Mouse (Mus musculus): ENCODE results near the gene Fam193b. TPM values are rescaled to one million over a fixed set of nuclear protein-coding genes. Genes with fewer than 3 reads are reported as not detected.
"Not testable (repeated sequence)": the region's sequence is repeated elsewhere in the genome, so short reads cannot be mapped to it uniquely, and the experiment has no call there.

Gene Fam193b
- polyA plus RNA-seq, 1 experiment from 2014 or later = 37.0 TPM

DNA sequence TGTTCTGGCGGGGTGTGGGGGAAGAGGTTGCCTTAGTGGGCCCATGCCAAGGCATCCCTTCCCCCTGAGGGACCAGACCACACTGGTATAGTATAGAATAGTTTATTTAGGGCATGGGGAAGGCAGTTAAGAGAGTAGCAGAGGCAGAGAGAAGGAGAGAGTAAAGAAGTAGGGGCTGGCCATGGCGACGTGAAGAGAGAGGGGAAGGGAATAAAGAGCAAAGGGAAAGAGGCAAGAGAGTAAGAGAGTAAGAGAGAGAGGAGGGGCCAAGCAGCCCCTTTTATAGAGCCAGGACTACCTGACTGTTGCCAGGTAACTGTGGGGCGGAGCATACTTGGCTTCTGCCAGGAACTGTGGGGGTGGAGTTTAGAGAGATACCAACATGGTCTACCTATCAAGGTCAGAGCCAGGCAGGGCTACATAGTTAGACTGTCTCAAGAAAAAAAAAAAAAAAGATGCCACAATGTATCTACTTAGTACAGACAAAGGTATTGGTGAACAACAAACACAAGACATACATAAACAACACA is 21.1 kb upstream of the Fam193b start:
- ATAC-seq (replicated peaks; ENCODE audit: insufficient number of reproducible peaks, low FRiP score, low TSS enrichment, low read depth) (no peak), DNase-seq (ENCODE audit: low spot score) (no peak)
- no peaks in the 10 kb centered on the region; the same call in 1 of the 2 replicates for H3K4me1 ChIP-seq (ENCODE audit: control insufficient read depth, insufficient read depth, low read length)
- peaks cover 7% of the 10 kb centered on the region for H3K36me3 ChIP-seq (replicated peaks; ENCODE audit: control insufficient read depth, insufficient read depth, low read depth, low read length)
- no peak overlapping the region for H3K27ac ChIP-seq (replicated peaks; ENCODE audit: low read depth, low read length)
- no peak overlapping the region for H3K4me2 ChIP-seq (ENCODE audit: low read depth, low read length)
- 71% methylated on average over 4 of the region's 4 CpGs for WGBS
- no peak overlapping the region for H3K9ac ChIP-seq (replicated peaks; ENCODE audit: low read length)
- H3K27me3 ChIP-seq (ENCODE audit: control insufficient read depth, insufficient read depth, low read length) = no peaks in the 10 kb centered on the region
- H3K9me3 ChIP-seq (replicated peaks; ENCODE audit: control insufficient read depth, low read length) = no peaks in the 10 kb centered on the region
- no peak overlapping the region for H3K4me3 ChIP-seq (ENCODE audit: low read depth, low read length)

DNA sequence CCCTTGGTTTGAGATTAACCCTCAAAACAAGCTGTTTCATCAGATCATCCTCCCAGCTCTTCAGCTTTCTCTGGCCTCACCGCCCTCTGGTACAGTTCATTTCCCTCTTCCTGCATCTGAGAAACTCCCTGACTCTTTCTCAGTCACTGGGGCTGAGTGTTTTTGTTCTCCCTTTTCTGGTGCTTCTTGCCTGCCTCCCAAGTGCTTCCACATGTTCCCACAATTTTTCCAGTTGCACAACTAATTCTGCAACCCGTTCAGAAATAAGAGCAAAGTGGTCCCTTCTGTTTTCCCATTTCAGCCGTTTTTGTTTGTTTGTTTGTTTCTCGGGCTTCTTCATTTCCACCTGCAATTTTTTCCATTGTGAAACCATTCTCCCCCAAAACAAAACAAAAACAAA is 7.2 kb upstream of the Fam193b start:
- Histone ChIP-seq H3K9ac (replicated peaks; ENCODE audit: low read length) (no peak overlapping the region), H3K4me3 (ENCODE audit: low read depth, low read length) (no peak overlapping the region), H3K4me2 (ENCODE audit: low read depth, low read length) (no peak overlapping the region), H3K4me1 (ENCODE audit: control insufficient read depth, insufficient read depth, low read length) (no peaks in the 10 kb centered on the region), H3K9me3 (replicated peaks; ENCODE audit: control insufficient read depth, low read length) (no peaks in the 10 kb centered on the region), H3K36me3 (replicated peaks; ENCODE audit: control insufficient read depth, insufficient read depth, low read depth, low read length) (no peaks in the 10 kb centered on the region; the same call in 1 of the 2 replicates), H3K27me3 (ENCODE audit: control insufficient read depth, insufficient read depth, low read length) (no peaks in the 10 kb centered on the region), H3K27ac (replicated peaks; ENCODE audit: low read depth, low read length) (no peak overlapping the region)
- ATAC-seq (replicated peaks; ENCODE audit: insufficient number of reproducible peaks, low FRiP score, low TSS enrichment, low read depth) (no peak), DNase-seq (ENCODE audit: low spot score) (no peak)
- WGBS = 78% methylated on average over 4 of the region's 4 CpGs

DNA sequence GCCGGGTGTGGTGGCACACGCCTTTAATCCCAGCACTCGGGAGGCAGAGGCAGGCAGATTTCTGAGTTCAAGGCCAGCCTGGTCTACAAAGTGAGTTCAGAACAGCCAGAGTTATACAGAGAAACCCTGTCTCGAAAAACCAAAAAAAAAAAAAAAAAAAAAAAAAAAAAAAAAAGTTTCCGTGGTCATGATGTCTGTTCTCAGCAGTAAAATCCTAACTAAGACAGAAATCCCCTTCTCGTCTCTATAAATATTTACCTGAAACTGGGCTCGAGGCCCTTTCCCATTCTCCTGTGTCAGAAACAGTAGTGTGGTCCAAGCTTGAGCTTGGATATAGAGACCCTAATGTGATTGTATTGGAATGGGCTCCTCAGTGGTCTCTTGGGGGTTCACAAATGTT is 6.0 kb upstream of the Fam193b start:
- H3K4me2 ChIP-seq (ENCODE audit: low read depth, low read length); H3K9ac ChIP-seq (replicated peaks; ENCODE audit: low read length); DNase-seq (ENCODE audit: low spot score); ATAC-seq (replicated peaks; ENCODE audit: insufficient number of reproducible peaks, low FRiP score, low TSS enrichment, low read depth); H3K27me3 ChIP-seq (ENCODE audit: control insufficient read depth, insufficient read depth, low read length); H3K36me3 ChIP-seq (replicated peaks; ENCODE audit: control insufficient read depth, insufficient read depth, low read depth, low read length); H3K9me3 ChIP-seq (replicated peaks; ENCODE audit: control insufficient read depth, low read length); H3K4me3 ChIP-seq (ENCODE audit: low read depth, low read length); H3K4me1 ChIP-seq (ENCODE audit: control insufficient read depth, insufficient read depth, low read length); H3K27ac ChIP-seq (replicated peaks; ENCODE audit: low read depth, low read length): not testable (repeated sequence)
- 88% methylated on average over 7 of the region's 7 CpGs for whole genome bisulfite sequencing

DNA sequence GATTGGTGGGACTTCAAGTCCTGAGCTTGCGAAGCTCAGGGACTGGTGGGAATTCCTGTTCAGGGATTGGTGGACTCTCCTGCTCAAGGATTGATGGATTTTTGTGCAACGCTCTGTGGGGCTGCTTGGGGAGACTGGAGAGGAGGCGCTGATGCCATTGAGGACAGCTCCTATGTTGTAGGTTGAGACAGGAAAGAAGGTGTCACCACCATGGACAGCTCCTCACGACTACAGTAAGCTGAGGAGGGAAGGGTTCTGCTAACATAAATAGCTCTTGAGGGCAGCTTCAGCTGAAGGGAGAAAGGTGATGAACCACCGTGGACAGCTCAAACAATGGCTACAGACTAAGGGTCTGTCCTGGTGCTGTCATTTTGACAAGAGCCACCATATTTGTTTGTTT is 5.0 kb upstream of the Fam193b start:
- H3K27ac ChIP-seq (replicated peaks; ENCODE audit: low read depth, low read length) = no peak overlapping the region
- no peak overlapping the region for H3K4me2 ChIP-seq (ENCODE audit: low read depth, low read length)
- WGBS = 66% methylated on average over 5 of the region's 5 CpGs
- no peak overlapping the region for H3K4me3 ChIP-seq (ENCODE audit: low read depth, low read length)
- H3K9me3 ChIP-seq (replicated peaks; ENCODE audit: control insufficient read depth, low read length) = no peaks in the 10 kb centered on the region
- no peak for ATAC-seq (replicated peaks; ENCODE audit: insufficient number of reproducible peaks, low FRiP score, low TSS enrichment, low read depth)
- no peaks in the 10 kb centered on the region for H3K27me3 ChIP-seq (ENCODE audit: control insufficient read depth, insufficient read depth, low read length)
- no peaks in the 10 kb centered on the region; the same call in 1 of the 2 replicates for H3K36me3 ChIP-seq (replicated peaks; ENCODE audit: control insufficient read depth, insufficient read depth, low read depth, low read length)
- H3K9ac ChIP-seq (replicated peaks; ENCODE audit: low read length) = no peak overlapping the region
- no peaks in the 10 kb centered on the region for H3K4me1 ChIP-seq (ENCODE audit: control insufficient read depth, insufficient read depth, low read length)
- no peak for DNase-seq (ENCODE audit: low spot score)

DNA sequence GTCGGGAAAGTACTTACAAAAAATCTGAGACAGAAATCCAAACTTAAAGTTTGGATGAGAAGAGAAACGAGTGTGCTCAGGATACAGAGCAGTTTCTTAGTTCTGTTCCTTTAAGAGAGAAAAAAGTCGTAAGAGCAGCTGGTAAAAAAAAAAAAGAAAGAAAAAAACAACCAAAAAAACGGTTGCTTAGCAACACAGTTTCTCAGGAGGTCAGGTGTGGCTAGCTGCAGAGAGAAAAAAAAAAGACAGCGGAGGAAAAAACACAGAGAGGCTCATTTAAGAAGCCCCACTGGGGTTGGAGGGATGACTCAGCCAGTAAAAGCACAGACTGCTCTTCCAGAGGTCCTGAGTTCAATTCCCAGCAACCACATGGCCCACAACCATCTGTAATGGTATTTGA is 3.4 kb upstream of the Fam193b start:
- Histone ChIP-seq H3K27ac (replicated peaks; ENCODE audit: low read depth, low read length) (no peak overlapping the region), H3K36me3 (replicated peaks; ENCODE audit: control insufficient read depth, insufficient read depth, low read depth, low read length) (no peaks in the 10 kb centered on the region; the same call in 1 of the 2 replicates), H3K4me2 (ENCODE audit: low read depth, low read length) (no peak overlapping the region), H3K9ac (replicated peaks; ENCODE audit: low read length) (no peak overlapping the region), H3K4me3 (ENCODE audit: low read depth, low read length) (no peak overlapping the region), H3K9me3 (replicated peaks; ENCODE audit: control insufficient read depth, low read length) (no peaks in the 10 kb centered on the region), H3K27me3 (ENCODE audit: control insufficient read depth, insufficient read depth, low read length) (no peaks in the 10 kb centered on the region), H3K4me1 (ENCODE audit: control insufficient read depth, insufficient read depth, low read length) (peaks cover 3% of the 10 kb centered on the region)
- ATAC-seq (replicated peaks; ENCODE audit: insufficient number of reproducible peaks, low FRiP score, low TSS enrichment, low read depth) (no peak), DNase-seq (ENCODE audit: low spot score) (no peak)
- WGBS = 78% methylated on average over 5 of the region's 5 CpGs

DNA sequence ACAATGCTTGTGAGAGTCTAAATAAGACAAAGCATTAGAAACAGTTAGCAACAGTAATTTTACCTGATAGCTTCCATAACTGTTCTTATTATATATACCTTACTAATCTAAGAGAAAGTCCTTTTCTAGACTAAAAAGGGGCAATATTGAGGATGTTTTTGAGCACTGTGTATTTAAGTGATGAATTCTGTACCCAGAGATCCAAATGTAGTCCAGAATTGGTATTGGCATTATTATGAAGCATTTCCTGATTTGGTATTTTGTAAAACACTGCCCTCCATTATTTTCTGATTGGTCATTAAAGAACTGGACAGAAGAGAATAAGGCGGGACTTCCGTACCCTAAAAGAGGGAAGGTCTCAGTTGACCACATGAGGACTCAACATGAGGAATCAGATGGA is 2.5 kb upstream of the Fam193b start, which contains the start of gene Tmed9:
TSS of gene Tmed9 (plus strand) at position 301 of the 400 bp plus-strand sequence.
- Histone ChIP-seq H3K9ac (replicated peaks; ENCODE audit: low read length) (no peak within 1 kb of the TSS), H3K4me1 (ENCODE audit: control insufficient read depth, insufficient read depth, low read length) (peaks cover 5% of the 10 kb centered on the region), H3K27ac (replicated peaks; ENCODE audit: low read depth, low read length) (no peak within 1 kb of the TSS), H3K4me2 (ENCODE audit: low read depth, low read length) (no peak within 1 kb of the TSS), H3K36me3 (replicated peaks; ENCODE audit: control insufficient read depth, insufficient read depth, low read depth, low read length) (no peaks in the 10 kb centered on the region; the same call in 1 of the 2 replicates), H3K9me3 (replicated peaks; ENCODE audit: control insufficient read depth, low read length) (no peaks in the 10 kb centered on the region), H3K4me3 (ENCODE audit: low read depth, low read length) (no peak within 1 kb of the TSS), H3K27me3 (ENCODE audit: control insufficient read depth, insufficient read depth, low read length) (no peaks in the 10 kb centered on the region)
- DNase-seq (ENCODE audit: low spot score) = no peak
- WGBS = 97% methylated on average over 2 of the region's 2 CpGs
- no peak for ATAC-seq (replicated peaks; ENCODE audit: insufficient number of reproducible peaks, low FRiP score, low TSS enrichment, low read depth)

DNA sequence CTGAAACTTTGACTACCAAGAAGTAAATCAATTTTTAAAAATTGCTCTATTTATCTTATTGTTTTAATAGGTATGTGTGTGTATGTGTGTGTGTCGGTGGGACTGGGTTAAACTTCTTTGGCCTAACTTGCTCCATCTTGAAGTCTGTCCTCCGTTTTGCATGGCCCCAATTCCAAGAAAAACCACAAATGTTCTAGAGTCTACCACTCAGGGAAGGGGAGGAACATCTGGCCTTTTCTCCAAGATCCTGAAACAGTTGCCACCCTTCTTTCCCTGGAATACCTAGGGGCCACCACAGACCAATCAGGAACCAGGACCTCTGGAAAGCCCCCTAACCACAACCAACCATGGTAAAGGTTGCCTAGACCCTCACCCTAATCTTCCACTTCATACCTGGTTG is 1.1 kb upstream of the Fam193b start:
- no peak for ATAC-seq (replicated peaks; ENCODE audit: insufficient number of reproducible peaks, low FRiP score, low TSS enrichment, low read depth)
- Histone ChIP-seq H3K36me3 (replicated peaks; ENCODE audit: control insufficient read depth, insufficient read depth, low read depth, low read length) (no peaks in the 10 kb centered on the region; the same call in 1 of the 2 replicates), H3K9ac (replicated peaks; ENCODE audit: low read length) (no peak overlapping the region), H3K27me3 (ENCODE audit: control insufficient read depth, insufficient read depth, low read length) (no peaks in the 10 kb centered on the region), H3K4me3 (ENCODE audit: low read depth, low read length) (no peak overlapping the region), H3K9me3 (replicated peaks; ENCODE audit: control insufficient read depth, low read length) (no peaks in the 10 kb centered on the region), H3K4me1 (ENCODE audit: control insufficient read depth, insufficient read depth, low read length) (peaks cover 5% of the 10 kb centered on the region), H3K27ac (replicated peaks; ENCODE audit: low read depth, low read length) (no peak overlapping the region), H3K4me2 (ENCODE audit: low read depth, low read length) (no peak overlapping the region)
- 83% methylated on average over 2 of the region's 2 CpGs for WGBS
- no peak for DNase-seq (ENCODE audit: low spot score)

DNA sequence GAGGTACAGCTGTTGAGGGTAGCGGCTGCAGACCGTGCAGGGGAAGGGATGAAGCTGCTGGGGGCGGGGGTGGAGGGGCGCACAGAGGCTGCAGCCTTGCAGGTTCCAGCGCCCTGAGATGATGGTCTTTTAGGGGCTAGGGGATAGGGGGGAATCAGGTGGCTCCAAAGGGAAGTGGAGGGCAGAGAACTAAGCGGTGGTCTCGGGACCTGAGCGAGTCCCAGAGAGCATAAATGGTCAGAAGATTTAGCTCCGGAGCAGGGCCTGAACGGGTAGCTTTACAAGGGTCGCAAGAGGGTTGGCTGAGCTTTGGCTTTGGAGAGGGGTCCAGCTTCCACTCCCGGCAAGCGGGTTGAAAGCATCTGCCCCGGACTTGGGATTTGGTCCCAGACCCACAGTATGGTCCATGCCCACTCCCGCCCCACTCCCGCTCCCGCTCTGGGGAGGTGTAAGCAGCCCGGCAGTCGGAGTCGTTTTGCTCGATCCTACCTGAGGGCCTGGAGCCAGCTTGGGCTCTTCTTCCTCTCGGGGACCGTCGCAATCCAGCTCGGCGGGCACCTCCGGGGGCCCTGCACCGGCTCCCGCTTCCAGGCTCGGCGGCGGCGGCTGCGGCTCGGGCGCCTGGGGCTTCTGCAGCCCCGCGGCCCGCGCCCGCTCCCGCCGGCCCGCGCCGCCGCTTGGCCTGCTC is 490 bp downstream of the Fam193b start:
- ATAC-seq (replicated peaks; ENCODE audit: insufficient number of reproducible peaks, low FRiP score, low TSS enrichment, low read depth) = peak; percentile 74
- Histone ChIP-seq H3K4me3 (ENCODE audit: low read depth, low read length) (peak overlapping the region; percentile 84), H3K27ac (replicated peaks; ENCODE audit: low read depth, low read length) (peak overlapping the region; percentile 73), H3K36me3 (replicated peaks; ENCODE audit: control insufficient read depth, insufficient read depth, low read depth, low read length) (no peaks in the 10 kb centered on the region; the same call in 1 of the 2 replicates), H3K4me1 (ENCODE audit: control insufficient read depth, insufficient read depth, low read length) (peaks cover 5% of the 10 kb centered on the region), H3K4me2 (ENCODE audit: low read depth, low read length) (peak overlapping the region; percentile 63), H3K9me3 (replicated peaks; ENCODE audit: control insufficient read depth, low read length) (no peaks in the 10 kb centered on the region), H3K27me3 (ENCODE audit: control insufficient read depth, insufficient read depth, low read length) (no peaks in the 10 kb centered on the region), H3K9ac (replicated peaks; ENCODE audit: low read length) (peak overlapping the region; percentile 98)
- peak; percentile 23 for DNase-seq (ENCODE audit: low spot score)
- WGBS = 0% methylated on average over 43 of the region's 47 CpGs

All from embryonic facial prominence, embryonic 11.5 days (tissue).